Comparison of ENCODE assay signal across 13 mouse cellular contexts in the genomic region with DNA sequence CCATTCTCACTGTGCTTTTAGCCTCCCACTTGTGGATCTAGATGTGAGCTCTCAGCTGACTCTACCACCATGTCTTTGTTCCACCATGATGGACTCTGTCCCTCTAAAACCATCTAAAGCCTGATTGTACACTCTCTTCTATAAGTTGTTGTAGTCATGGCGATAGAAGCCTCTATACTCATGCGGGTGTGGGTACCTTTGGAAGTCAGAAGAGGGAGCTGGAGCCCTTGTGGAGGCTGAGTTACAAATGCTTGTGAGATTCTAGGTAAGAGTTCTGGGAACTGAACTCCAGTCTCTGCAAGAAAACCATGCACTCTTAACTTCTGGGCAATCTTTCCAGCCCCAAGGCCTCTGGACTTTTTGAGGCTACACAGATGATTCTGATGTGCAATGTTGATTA. TPM values are rescaled to one million over a fixed set of nuclear protein-coding genes. Genes with fewer than 3 reads are reported as not detected.
DNase-seq lines count a peak whose midpoint lies in the region; ATAC-seq and TF ChIP-seq lines count a peak whose summit lies in the region.
"Had no signal": no experiment of that assay in that cellular context is flagged by ENCODE, and none has a peak within 500 bp of the region (broad histone marks: within the 10 kb centered on the region; RNA-seq: fewer than 3 reads in every experiment).

No protein-coding gene starts in this region.

- no peaks in the 10 kb centered on the region for H3K9me3 ChIP-seq in heart, embryonic 10.5 days
- no peaks in the 10 kb centered on the region for H3K9me3 ChIP-seq in lung, postnatal 0 days (ENCODE audit: low read length)
- H3K9me3 ChIP-seq: embryonic facial prominence, embryonic 12.5 days; heart, embryonic 15.5 days; liver, embryonic 15.5 days; midbrain, embryonic 15.5 days had no signal

- H3K27ac ChIP-seq in heart, embryonic 10.5 days = no peak overlapping the region
- no peak overlapping the region for H3K27ac ChIP-seq in lung, postnatal 0 days (ENCODE audit: low read length)
- H3K27ac ChIP-seq: embryonic facial prominence, embryonic 12.5 days; heart, embryonic 15.5 days; liver, embryonic 15.5 days; midbrain, embryonic 15.5 days had no signal

- H3K9ac ChIP-seq in lung, postnatal 0 days (replicated peaks; ENCODE audit: low read depth) = no peak overlapping the region
- H3K9ac ChIP-seq: embryonic facial prominence, embryonic 12.5 days; heart, embryonic 15.5 days; liver, embryonic 15.5 days; midbrain, embryonic 15.5 days had no signal

- no peak for ATAC-seq in lung, postnatal 0 days
- ATAC-seq: midbrain, embryonic 15.5 days had no signal

- 78% methylated on average over 2 of the region's 2 CpGs for WGBS in heart, embryonic 10.5 days
- 89% methylated on average over 2 of the region's 2 CpGs for WGBS in lung, postnatal 0 days

- H3K4me1 ChIP-seq in heart, embryonic 10.5 days = peaks cover 36% of the 10 kb centered on the region
- peaks cover 29% of the 10 kb centered on the region; the same call in 1 of the 2 replicates for H3K4me1 ChIP-seq in lung, postnatal 0 days (ENCODE audit: insufficient read depth, low read depth, low read length)
- H3K4me1 ChIP-seq: midbrain, embryonic 15.5 days had no signal

- intact Hi-C loops in heart, postnatal 14 days (cut with DNase I) = loop anchor here (5.0 kb wide), 1 partner anchor 38 kb away; no protein-coding TSS in a partner anchor
- intact Hi-C loops in gastrocnemius, postnatal 36 days (cut with DNase I) = no loop called here

- DNase-seq in heart, embryonic 10.5 days (ENCODE audit: low spot score) = no peak
- DNase-seq in heart, postnatal 14 days = no peak
- no peak for DNase-seq in lung, postnatal 0 days (ENCODE audit: low spot score)
- no peak for DNase-seq in lung, adult 18-20 months
- DNase-seq in T-cell, adult 2 months (ENCODE audit: low spot score) = peak; percentile 49
- DNase-seq in naive thymus-derived CD4-positive, alpha-beta T cell, adult 2 months (ENCODE audit: low read depth) = peak; percentile 68
- DNase-seq in ovary, postnatal 14 days (ENCODE audit: low spot score) = no peak
- DNase-seq in gastrocnemius, postnatal 36 days = no peak
- DNase-seq: cerebellum, adult 9-10 months had no signal

- H3K27me3 ChIP-seq in heart, embryonic 10.5 days (ENCODE audit: insufficient read depth, poor library complexity, severe bottlenecking) = no peaks in the 10 kb centered on the region
- no peaks in the 10 kb centered on the region for H3K27me3 ChIP-seq in lung, postnatal 0 days (replicated peaks; ENCODE audit: insufficient read depth, low read length)
- H3K27me3 ChIP-seq: embryonic facial prominence, embryonic 12.5 days; heart, embryonic 15.5 days; liver, embryonic 15.5 days; midbrain, embryonic 15.5 days had no signal

- no peak overlapping the region for H3K4me2 ChIP-seq in lung, postnatal 0 days (replicated peaks; ENCODE audit: low read depth, low read length)
- H3K4me2 ChIP-seq: embryonic facial prominence, embryonic 12.5 days; heart, embryonic 15.5 days; liver, embryonic 15.5 days; midbrain, embryonic 15.5 days had no signal

- no peak for TF ChIP-seq EP300 in lung, postnatal 0 days (IDR thresholded peaks at IDR 0.05)

- TF ChIP-seq CTCF in lung, postnatal 0 days (IDR thresholded peaks at IDR 0.05) = peak; percentile 61

- peak overlapping the region; percentile 15; the same call in 1 of the 2 replicates for H3K4me3 ChIP-seq in heart, embryonic 10.5 days
- H3K4me3 ChIP-seq in lung, postnatal 0 days (ENCODE audit: low read depth, low read length) = no peak overlapping the region
- H3K4me3 ChIP-seq: embryonic facial prominence, embryonic 12.5 days; heart, embryonic 15.5 days; liver, embryonic 15.5 days; midbrain, embryonic 15.5 days had no signal

- peaks cover 11% of the 10 kb centered on the region; the same call in 1 of the 2 replicates for H3K36me3 ChIP-seq in heart, embryonic 10.5 days
- peaks cover 15% of the 10 kb centered on the region; the same call in 1 of the 2 replicates for H3K36me3 ChIP-seq in lung, postnatal 0 days (ENCODE audit: insufficient read depth, low read length)
- H3K36me3 ChIP-seq: midbrain, embryonic 15.5 days had no signal

RNA-seq across cellular contexts. Expression of a gene that starts 40.7 kb away (rescaled TPM):
- polyA plus RNA-seq in heart, embryonic 10.5 days (2016; fragmentation: Nextera tagmentation; extraction: Ambion mirVana) = 9.4 and 12.5 TPM in 2 replicates
- total RNA-seq in heart, postnatal 14 days (2021) = 10 to 100 TPM; 42.3 to 52.2 TPM
- 62.2 and 68.0 TPM in 2 replicates for polyA plus RNA-seq in lung, postnatal 0 days (2015; fragmentation: Nextera tagmentation; extraction: Ambion mirVana)
- 10 to 100 TPM; 17.7 to 18.6 TPM for total RNA-seq in gastrocnemius, postnatal 36 days (2021)

Comparison
In these comparisons a context has a peak if more than half of its experiments do, and no peak if none do; other contexts are left out.
1. DNase-seq: peak in T-cell, adult 2 months (single experiment) and naive thymus-derived CD4-positive, alpha-beta T cell, adult 2 months (single experiment); none in heart, embryonic 10.5 days (single experiment), heart, postnatal 14 days (0 of 2), lung, postnatal 0 days (single experiment), lung, adult 18-20 months (0 of 2), ovary, postnatal 14 days (single experiment) and gastrocnemius, postnatal 36 days (0 of 2).